Mouse (Mus musculus) kidney, adult 8-10 months (tissue): ENCODE measurements around the gene Elob.

Experiments used
- DNase-seq, 2 experiments: peaks; one replicate each; pipeline ENCODE4 v3.0.0; 2022

Elob gene

DNA sequence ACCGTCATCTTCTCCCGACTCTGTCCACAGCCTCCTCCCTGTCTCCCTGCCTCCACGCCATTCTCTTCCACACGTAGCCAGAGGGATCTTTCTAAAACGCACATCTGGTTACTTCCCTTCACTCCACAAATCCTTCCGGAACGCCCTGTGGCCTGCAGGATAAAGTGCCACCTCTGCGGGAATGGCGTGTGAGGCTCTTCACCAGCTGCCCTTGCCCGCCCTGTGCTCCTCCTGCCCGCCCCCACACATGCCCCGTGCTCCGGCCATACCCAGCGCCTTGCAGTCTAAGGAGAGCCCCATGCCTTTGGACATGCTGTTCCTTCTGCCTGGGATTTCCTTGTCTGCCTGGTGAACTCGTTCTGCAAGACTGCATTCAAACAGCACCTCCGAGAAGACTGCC, 5.9 kb downstream of the Elob start:
- no peak for DNase-seq

DNA sequence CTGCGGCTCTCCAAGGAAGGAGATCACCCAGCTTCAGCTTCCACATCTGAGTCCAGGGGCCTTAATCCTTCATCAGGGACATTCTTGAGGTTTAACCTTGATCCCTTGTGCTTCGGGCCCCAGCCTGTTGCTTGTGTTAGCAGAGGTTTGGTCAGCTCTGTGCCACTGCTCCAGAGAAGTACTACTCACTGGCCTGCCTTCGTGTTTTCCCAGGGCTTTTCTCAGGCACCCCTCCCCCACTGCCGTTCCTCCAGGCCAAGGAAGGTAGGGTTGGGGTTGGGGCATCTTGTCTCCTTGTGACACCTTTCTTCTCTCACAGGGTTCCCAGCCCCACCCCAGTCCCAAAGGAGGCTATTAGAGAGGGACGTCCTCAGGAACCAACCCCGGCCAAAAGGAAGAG, 6.8 kb downstream of the Elob start:
- DNase-seq, result no peak

GRCm38 (mm10) chr17:23820731-23821130, 8.2 kb downstream of the Elob start:
- DNase-seq, result no peak

DNA sequence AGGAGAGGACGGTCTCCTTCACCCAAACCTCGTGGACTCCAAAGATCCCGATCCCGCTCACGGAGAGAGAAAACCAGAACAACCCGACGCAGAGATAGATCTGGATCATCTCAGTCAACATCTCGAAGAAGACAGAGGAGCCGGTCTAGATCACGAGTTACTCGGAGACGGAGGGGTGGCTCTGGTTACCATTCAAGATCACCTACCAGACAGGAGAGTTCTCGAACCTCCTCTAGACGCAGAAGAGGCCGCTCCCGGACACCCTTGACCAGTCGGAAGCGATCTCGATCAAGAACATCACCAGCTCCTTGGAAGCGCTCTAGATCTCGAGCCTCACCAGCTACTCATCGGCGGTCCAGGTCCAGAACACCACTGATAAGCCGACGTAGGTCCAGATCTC, 9.7 kb downstream of the Elob start:
- no peak for DNase-seq

DNA sequence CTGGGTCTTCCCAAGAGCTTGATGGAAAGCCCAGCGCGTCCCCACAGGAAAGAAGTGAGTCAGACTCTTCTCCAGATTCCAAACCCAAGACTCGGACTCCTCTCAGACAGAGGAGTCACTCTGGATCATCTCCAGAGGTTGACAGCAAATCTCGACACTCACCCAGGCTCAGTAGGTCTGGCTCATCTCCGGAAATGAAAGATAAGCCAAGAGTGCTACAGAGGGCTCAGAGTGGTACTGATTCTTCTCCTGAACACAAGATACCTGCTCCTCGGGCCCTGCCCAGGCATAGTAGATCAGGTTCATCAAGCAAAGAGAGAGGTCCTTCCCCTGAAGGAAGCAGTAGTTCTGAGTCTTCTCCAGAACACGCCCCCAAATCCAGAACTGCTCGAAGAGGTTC, 10.4 kb downstream of the Elob start:
- no peak for DNase-seq

DNA sequence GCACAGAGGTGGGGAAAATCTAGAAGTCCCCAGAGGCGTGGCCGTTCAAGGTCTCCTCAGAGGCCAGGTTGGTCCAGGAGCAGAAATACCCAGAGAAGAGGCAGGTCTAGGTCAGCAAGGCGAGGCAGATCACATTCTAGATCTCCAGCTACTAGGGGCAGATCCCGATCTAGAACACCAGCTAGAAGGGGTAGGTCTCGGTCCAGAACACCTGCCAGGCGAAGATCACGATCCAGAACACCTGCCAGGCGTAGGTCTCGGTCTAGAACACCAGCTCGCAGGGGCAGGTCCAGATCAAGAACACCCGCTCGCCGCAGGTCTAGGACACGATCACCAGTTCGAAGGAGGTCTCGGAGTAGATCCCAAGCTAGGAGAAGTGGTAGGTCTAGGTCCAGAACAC, 13.3 kb downstream of the Elob start:
- DNase-seq, result no peak

DNA sequence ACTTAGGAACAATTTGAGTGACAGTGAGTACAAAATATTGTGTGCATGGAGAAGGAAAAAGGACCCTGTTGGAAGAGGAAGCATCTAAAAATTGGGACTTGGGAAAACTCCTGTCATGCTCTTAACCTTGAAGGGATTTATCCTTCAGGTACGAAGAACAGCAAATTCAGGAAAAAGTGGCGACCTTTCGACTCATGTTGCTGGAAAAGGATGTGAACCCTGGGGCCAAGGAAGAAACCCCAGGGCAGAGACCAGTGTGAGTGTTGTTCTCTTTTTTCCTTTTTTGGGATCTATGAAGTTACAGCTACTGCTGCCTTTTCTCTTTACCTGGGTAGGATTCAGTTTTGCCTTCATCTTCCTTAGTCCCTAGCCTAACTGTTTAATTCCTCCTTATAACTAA, 21.0 kb downstream of the Elob start:
- DNase-seq, result peak; percentile 32 to 37

- DNase-seq, result peak; percentile 51 to 62
Measured at GRCm38 (mm10) chr17:23806867-23807266, 22.1 kb downstream of the Elob start.

DNA sequence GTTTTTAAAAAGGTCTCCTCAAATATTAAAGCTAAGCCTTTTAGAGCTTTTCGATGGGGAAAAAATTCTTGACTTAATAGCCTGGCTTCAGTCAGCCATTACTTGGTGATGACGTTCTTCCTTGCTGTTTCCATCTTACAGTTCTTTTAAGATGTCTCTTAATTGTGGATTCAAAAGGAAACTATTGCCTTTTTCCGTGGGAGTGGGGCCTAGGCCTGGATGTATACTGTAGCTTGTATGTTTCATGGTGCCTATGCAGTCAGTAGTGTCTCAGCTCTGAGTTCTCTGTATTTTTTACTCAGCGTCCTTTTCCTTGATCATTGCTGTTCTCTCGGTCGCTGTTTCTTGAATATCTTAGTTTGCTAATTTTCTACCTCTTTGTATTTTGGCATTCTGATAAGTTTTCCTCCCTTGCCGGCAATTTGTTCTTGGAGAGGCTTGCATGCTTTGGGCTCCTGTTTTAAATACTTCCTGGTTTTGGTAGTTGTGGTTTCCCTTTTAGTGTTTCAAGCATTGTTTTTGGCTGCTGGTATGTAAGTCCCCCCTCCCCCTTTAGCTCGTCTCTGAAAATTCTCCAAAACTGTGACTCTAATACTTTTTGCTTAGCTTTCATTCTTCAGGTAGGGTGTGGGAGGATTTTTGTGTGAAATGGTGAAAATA, 24.4 kb downstream of the Elob start:
- DNase-seq, result no peak

DNA sequence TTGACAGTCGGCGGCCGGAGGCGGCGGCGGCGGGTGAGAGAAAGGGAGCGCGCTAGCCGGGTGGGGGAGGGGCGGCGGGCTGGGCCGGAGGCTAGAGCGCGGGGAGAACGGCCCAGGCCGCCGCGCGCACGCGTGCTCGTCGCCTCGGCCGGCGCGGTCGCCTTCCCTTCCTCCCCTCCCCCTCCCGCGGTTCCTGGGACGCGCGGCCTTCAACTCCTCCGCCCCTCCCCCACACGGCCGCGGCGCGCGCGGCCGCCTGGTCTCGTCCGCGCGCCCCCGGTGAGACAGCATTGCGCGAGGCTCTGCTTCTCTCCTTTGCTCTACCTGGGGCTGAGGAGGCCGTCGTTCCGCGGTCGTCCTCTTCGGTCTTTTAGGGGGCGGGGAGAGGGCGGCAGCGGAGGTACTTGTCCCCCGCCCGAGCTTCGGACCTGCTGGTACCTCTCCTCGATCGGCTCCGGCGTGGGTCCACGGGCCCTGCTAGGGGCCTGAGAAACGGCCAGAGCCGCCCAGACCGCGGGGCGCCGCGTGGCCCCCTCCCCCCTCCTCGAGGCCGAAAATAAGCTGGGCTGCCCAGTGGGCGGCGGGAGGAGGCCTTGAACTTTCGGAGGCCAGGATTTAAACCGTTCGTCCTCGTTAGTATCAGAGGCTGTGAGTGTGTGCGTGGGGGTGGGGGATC, 25.4 kb downstream of the Elob start:
- peak; percentile 70 to 74 for DNase-seq

DNA sequence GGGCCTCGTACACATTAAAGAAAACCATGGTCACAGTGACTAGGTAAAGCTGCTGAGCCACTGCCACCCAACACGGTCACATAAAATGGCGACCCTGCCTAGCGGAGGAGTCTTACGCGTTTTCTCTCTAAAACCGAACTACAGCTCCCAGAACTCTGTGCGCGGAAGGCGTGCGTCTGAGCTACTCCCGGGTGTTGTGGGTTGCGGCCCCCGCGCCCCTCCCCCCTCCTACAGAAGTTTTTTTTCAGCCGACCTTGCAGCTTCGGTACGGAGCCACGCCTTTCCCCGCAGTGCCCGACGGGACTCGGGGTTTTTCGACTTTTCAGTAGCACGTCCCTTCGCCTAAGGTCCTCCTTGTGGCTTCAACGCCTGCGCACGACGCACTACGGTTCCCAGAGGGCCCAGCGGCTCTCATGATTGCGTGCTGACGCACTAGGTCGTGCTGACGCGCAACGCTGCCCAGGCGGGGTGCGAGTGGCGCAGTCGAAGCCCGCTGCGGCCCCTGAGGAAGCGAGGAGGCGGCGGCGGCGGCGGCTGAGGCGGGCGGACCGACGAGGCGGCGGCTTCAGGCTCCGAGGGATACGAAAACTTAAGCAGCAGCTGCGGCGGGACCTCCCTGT, 26.1 kb downstream of the Elob start:
- peak; percentile 98 to 99 for DNase-seq

DNA sequence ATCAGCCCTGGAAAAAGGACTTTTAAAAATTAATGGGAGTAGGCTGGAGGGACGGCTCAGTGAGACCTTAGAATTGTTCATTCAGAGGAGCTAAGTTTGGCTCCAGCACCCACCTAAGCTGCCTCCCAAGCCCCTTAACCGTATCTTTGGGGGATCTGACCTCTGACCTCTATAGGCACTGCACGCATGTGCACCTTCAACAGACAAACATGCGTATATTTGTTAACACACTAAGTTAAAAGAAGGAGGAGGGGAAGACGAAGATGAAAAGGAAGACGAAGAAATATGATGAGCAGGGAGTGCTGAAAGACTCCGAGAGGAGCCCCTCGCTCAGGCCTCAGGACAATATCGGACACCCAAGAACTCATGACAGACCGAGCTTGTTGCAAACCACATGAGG, 27.3 kb downstream of the Elob start:
- no peak for DNase-seq

DNA sequence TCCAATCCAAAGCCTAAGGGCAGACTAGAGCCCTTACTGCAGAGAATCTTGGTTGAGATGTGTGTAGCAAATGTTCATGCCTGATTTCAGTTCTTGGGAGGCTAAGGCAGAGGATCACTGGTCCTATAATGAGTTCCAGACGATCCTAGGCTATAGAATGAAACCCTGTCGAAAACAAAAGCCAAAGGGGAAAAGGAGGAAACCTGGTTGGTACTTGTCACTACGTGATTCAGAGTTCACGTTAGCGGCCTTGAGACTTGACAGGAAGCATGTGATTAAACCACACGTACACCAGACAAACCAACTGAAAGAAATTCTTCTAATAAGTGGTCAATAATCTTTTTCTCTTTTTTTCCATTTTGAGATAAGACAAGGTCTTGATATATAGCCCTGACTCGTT, 31.6 kb downstream of the Elob start:
- DNase-seq, result no peak

DNA sequence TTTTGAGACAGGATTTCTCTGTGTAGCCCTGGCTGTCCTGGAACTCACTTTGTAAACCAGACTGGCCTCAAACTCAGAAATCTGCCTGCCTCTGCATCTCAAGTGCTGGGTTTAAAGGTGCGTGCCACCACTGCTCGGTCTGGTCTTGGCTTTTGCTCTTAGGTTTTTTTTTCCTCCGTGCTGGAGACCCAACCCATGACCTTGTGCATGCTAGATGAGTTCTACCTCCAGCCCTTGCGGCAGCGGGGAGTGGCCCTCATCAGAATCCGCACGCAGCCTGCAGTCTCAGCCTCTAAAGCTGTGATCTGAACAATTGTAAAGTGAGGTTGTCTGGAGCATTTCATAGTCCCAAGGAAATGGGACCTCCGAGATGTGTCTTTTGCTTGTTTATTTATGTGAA, 33.6 kb downstream of the Elob start:
- no peak for DNase-seq

DNA sequence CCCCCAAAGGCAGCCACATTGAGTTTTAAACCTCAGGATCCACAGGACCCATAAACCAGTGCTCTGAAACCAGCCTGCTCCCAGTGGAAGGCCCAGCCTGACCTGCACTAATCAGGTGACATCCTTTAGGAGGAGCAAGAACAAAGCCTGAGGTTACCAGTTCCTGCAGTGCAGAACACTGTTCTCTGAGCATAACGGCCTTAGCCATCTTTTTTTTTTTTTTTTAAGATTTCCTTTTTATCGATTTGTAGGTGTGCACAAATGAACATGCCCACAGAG, 37.9 kb downstream of the Elob start:
- DNase-seq, result no peak

DNA sequence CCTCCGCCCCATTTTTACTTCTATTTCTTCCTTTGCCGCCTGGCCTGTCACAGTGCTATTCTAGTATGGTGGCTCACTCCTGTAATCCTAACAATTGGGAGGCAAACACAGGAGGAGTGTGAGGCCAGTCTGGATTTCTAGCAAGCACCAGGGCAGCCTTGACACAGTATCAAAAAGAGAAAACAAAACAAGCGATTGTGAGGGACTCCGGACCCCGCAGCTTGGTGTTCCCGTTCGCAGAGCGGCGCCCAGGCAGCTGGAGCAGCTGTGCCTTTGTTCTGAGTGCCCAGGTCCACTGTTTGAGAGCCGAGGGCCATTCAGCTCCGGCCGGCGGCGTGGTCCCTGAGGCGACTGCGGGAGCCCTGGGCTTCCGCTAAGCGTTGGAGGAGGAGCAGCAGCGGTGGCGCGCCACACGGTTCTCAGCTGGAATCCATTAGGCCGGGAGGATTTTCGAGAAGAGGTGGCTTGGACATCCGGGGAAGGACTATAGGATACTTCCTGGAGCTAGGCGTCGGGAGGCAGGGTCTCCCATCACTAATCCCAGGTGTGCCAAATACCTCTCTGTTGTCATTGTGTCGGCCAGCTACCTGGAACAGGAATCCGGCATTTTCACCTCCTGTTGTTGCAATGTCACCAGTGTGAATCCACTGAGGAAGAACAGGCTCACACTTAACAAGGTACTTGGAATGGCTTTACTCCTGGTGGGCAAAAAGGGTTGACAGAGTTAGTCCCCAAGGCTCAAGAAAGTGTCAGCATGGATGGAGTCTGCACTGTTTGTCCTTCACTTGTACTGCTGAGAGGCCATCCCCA, 38.5 kb downstream of the Elob start, which contains the start of gene Srrm2:
Srrm2 (plus strand) TSS at position 264 of the 810 bp plus-strand sequence.
- DNase-seq, result peak in 1 of 2 experiments; percentile 45

DNA sequence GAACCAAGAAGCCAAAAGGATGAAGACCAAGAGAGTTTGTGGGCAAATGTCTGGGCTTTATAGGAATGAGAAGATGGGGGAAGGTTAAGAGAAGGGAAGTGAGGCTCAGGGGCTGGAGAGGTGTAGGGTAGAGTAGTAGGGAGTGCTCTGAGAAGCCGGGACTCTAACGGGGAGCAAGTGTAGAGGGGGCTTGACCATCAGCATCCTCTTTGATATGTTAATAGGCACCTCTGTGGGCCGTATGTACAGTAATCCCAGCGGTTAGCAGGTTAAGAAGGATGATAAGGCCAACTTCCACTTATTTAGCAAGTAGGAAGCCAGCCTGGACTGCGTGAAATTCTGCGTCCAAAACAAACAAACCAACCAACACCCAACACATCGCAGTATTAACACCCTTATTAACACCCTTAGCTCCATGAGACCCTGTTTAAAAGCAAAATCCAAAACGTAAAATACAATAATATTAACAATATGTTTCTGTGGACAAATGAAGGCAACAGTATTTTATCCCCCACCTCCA, 39.1 kb downstream of the Elob start:
- DNase-seq, result no peak

GRCm38 (mm10) chr17:23788973-23789372, 40.0 kb downstream of the Elob start:
- no peak for DNase-seq

DNA sequence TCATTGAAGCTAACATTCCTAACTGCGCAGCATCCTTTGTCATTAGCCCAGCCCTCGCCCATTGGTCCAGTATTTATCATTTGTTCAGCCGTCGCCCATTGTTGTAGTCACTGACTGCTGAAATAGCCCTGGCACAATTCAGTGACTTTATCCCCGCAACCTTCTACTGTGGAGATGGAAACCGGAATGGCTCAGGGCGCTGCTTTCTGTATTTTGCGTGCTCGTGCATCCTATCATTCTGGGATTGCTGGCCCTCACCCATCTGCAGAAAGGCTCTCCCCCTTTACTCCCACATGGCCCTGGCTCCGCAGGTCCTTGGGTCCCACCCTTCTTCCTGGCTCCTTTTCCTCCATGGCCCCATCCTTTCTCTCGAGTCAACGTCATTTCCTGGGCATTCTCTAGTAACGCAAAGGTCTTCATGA, 42.4 kb downstream of the Elob start:
- DNase-seq, result peak in 1 of 2 experiments; percentile 17

DNA sequence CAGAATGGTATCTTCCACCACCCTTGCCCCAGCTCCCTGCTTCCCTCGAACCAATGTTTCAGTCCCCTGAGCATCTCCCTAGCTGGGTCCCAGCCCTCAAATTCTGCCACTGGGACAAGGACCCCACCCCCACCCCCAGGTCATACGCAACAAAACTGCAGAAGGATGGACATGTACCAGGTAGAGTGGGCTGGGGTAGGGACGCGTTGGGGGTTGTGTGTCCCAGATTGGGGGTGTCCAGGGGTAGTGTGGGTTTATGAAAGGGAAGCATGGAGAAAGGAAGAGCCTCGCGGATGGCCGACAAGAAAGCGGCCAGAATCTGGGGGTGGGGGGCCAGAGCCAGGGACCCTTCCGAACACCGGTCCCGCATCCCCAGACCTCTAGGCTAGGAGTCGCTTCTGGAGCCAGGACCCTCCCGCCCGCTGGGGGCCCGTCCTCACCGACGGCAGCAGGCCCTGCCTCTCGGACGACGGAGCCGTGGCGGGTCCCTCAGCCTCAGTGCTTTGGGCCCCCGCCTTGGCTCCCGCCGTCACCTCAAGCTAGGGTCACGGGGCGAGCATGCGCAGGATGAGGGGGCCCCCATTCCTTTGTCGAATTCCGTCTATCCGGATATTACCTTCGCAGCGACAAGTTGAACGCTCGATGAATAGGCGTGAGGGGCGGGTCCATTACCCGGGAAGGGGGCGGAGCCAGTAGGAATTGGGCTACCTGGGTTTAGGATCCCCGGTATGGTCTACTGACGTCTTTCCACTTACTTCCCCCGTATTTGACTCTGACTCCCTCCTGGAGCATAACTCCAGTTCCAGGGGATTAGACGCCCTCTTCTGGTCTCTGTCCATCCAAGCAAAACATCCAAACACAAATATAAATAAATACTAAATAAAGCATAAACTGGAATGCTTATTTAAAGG, 43.1 kb downstream of the Elob start, which contains the start of gene Flywch2:
Flywch2 (minus strand) TSS at position 521 of the 911 bp plus-strand sequence.
- DNase-seq, result peak; percentile 87 to 88

DNA sequence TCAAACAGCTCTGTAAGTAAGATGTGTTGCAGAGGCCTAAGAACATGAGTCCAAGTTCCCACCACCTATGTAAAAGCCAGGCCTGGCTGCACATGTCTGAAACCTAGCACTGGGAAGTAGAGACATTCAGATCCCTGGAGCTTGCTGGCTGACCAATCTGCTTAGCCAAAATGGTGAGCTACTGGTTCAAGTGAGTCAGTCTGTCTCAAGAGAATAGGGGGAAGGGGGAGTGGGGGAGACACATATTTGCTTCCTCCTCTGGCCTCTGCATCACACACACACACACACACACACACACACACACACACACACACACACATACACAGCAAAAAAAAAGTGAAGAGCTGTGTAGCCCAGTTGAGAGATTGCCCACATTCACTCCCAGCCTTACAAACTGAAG, 45.6 kb downstream of the Elob start:
- DNase-seq, result no peak

GRCm38 (mm10) chr17:23778447-23778846, 50.5 kb downstream of the Elob start:
- DNase-seq, result no peak
